In genomic region chr6:19547589-19547988, GRCm38 (mm10) we compare ENCODE assay signal across 10 mouse cellular contexts.
"Had no signal": no experiment of that assay in that cellular context is flagged by ENCODE, and none has a peak within 500 bp of the region (broad histone marks: within the 10 kb centered on the region; RNA-seq: fewer than 3 reads in every experiment).

No protein-coding gene starts in this region.

- H3K9ac ChIP-seq: limb, embryonic 12.5 days; liver, embryonic 13.5 days; midbrain, embryonic 12.5 days; stomach, embryonic 15.5 days had no signal

- H3K4me2 ChIP-seq: limb, embryonic 12.5 days; liver, embryonic 13.5 days; midbrain, embryonic 12.5 days; stomach, embryonic 15.5 days had no signal

- H3K27ac ChIP-seq: limb, embryonic 12.5 days; liver, embryonic 13.5 days; midbrain, embryonic 12.5 days; stomach, embryonic 15.5 days had no signal

- H3K27me3 ChIP-seq: limb, embryonic 12.5 days; liver, embryonic 13.5 days; midbrain, embryonic 12.5 days; stomach, embryonic 15.5 days had no signal

- DNase-seq: kidney, postnatal 25 days; liver; liver, embryonic 13.5 days; lung, adult 18-20 months; right cerebral cortex, postnatal 14 days; thymus, adult 2 months; thymus, postnatal 36 days had no signal

- H3K4me3 ChIP-seq: limb, embryonic 12.5 days; liver, embryonic 13.5 days; midbrain, embryonic 12.5 days; stomach, embryonic 15.5 days had no signal

- H3K36me3 ChIP-seq: limb, embryonic 12.5 days; liver, embryonic 13.5 days; midbrain, embryonic 12.5 days; stomach, embryonic 15.5 days had no signal

- H3K4me1 ChIP-seq: limb, embryonic 12.5 days; liver, embryonic 13.5 days; midbrain, embryonic 12.5 days; stomach, embryonic 15.5 days had no signal

- H3K9me3 ChIP-seq: limb, embryonic 12.5 days; liver, embryonic 13.5 days; midbrain, embryonic 12.5 days; stomach, embryonic 15.5 days had no signal
